Mouse (Mus musculus): ENCODE results near the gene Pacsin2.

DNA sequence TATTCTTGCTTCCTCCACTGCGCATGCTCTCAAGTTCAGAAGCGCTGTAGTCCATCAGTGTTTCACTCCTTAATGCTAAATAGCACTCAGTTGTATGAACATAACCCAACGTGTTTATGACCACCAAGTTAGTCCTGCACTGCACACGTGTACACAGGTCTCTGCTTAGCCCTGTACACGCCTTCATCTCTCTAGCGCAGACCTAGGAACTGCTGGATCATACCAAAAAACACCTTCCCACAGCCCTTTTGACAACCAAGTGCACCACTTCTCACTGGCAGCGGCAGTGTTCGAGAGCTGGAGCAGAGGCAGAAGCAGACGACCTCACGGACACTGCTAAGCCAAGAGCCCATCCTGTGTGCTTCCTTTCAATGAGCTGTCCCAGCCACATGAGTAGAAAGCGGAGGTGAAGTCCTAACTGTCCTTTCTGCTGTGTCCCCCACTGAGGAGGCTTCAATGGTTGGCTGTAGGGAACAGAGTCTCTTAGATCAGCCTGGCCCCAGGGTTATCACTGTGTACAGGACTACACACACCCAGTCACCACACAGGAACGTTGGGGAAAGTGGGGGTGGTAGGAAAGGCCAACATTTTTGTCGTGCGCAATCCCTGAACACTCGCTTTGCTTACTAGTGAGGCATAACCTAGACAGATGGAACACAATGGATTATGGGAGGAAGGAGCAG lies 42.0 kb downstream of the Pacsin2 start:
- TF ChIP-seq POLR2A (IDR thresholded peaks at IDR 0.05; ENCODE audit: control insufficient read depth, low read depth, low read length) (no peak), CTCF (IDR thresholded peaks at IDR 0.05; ENCODE audit: control insufficient read depth, insufficient read depth, insufficient replicate concordance, low read depth, low read length) (no peak)
